Mouse (Mus musculus) heart, adult 9 months (tissue): ENCODE data around the gene Napsa.

ENCODE experiments used
- DNase-seq, 2 experiments: peaks; one replicate each; pipeline ENCODE4 v3.0.0; 2022; ENCODE audit warnings: low spot score in 2 of 2

Gene Napsa

GRCm38 (mm10) chr7:44596996-44597538, 24.9 kb downstream of the Napsa start:
- DNase-seq = no peak

- no peak for DNase-seq
Measured at GRCm38 (mm10) chr7:44597666-44598065, 25.5 kb downstream of the Napsa start.

GRCm38 (mm10) chr7:44598336-44598735, 26.2 kb downstream of the Napsa start:
- no peak for DNase-seq

GRCm38 (mm10) chr7:44600691-44601262, 28.6 kb downstream of the Napsa start:
- no peak for DNase-seq

- no peak for DNase-seq
Measured at GRCm38 (mm10) chr7:44601646-44602045, 29.5 kb downstream of the Napsa start.

GRCm38 (mm10) chr7:44602443-44602842, 30.3 kb downstream of the Napsa start:
- no peak for DNase-seq

- DNase-seq = no peak
Measured at GRCm38 (mm10) chr7:44603186-44603855, 31.1 kb downstream of the Napsa start.

- no peak for DNase-seq
Measured at GRCm38 (mm10) chr7:44604139-44604606, 32.0 kb downstream of the Napsa start.

- DNase-seq = no peak
Measured at GRCm38 (mm10) chr7:44604619-44605018, 32.4 kb downstream of the Napsa start.

GRCm38 (mm10) chr7:44605436-44605835, 33.3 kb downstream of the Napsa start:
- no peak for DNase-seq

GRCm38 (mm10) chr7:44606171-44606901, 34.2 kb downstream of the Napsa start:
- DNase-seq = no peak

- DNase-seq = no peak
Measured at GRCm38 (mm10) chr7:44612192-44612591, 40.0 kb downstream of the Napsa start.

- DNase-seq = no peak
Measured at GRCm38 (mm10) chr7:44614041-44614688, 42.0 kb downstream of the Napsa start.

- DNase-seq = no peak
Measured at GRCm38 (mm10) chr7:44615309-44615708, 43.1 kb downstream of the Napsa start.

- DNase-seq = no peak
Measured at GRCm38 (mm10) chr7:44615987-44616386, 43.8 kb downstream of the Napsa start.

GRCm38 (mm10) chr7:44617059-44617458, 44.9 kb downstream of the Napsa start:
- DNase-seq = no peak

- no peak for DNase-seq
Measured at GRCm38 (mm10) chr7:44623714-44624542, 51.7 kb downstream of the Napsa start.

- DNase-seq = no peak
Measured at GRCm38 (mm10) chr7:44624543-44624826, 52.3 kb downstream of the Napsa start.

GRCm38 (mm10) chr7:44624828-44625227, 52.6 kb downstream of the Napsa start:
- no peak for DNase-seq

GRCm38 (mm10) chr7:44625241-44626067, 53.3 kb downstream of the Napsa start:
- no peak for DNase-seq

GRCm38 (mm10) chr7:44626068-44626385, 53.8 kb downstream of the Napsa start:
- no peak for DNase-seq
